Mouse (Mus musculus) monocyte, adult 5-6 weeks (primary cell): ENCODE results near the gene Btk. TPM values are rescaled to one million over a fixed set of nuclear protein-coding genes. Genes with fewer than 3 reads are reported as not detected.

Experiments used
- ATAC-seq: fragments of 153-309, 156-312 bp; replicated peaks from 2 replicates; pipeline ENCODE4 v1.8.0; 2017; ENCODE audit warnings: mild to moderate bottlenecking; ENCODE audit not compliant: low TSS enrichment, insufficient number of reproducible peaks, severe bottlenecking, poor library complexity, low FRiP score
- total RNA-seq: library from RNA; stranded (forward); fragments of 200-1000, 200-491, 200-594 nt; gene quantifications from 3 replicates; pipeline ENCODE4 v1.2.3, GENCODE M21; 2017

The Btk gene
- total RNA-seq, 1 experiment from 2014 or later: 82.3 TPM

- ATAC-seq: no peak
These were observed 75.4 kb downstream of the Btk start for GRCm38 (mm10) chrX:134507977-134508376.

- ATAC-seq: no peak
These were observed 82.7 kb downstream of the Btk start for GRCm38 (mm10) chrX:134500651-134501050.

Other genes with a start within 250 kb of the Btk start
- gene Drp2, start 179.0 kb downstream of the Btk start, total RNA-seq: 0.10 to 1.1 TPM in 2 of 3 replicates, not detected in the other
- gene Taf7l, start 107.1 kb downstream of the Btk start, total RNA-seq: not detected in 3 replicates
- 21.1 to 35.8 TPM (median 22.5 TPM) in 3 replicates for gene Timm8a1, start 41.7 kb downstream of the Btk start, total RNA-seq
- 764 to 1,331 TPM (median 951 TPM) in 3 replicates for gene Rpl36a, start 2.1 kb upstream of the Btk start, total RNA-seq
- 10.8 to 17.9 TPM (median 14.2 TPM) in 3 replicates for gene Gla, start 17.6 kb upstream of the Btk start, total RNA-seq
- 217 to 274 TPM (median 232 TPM) in 3 replicates for gene Hnrnph2, start 17.6 kb upstream of the Btk start, total RNA-seq
- gene Armcx4, start 102.9 kb upstream of the Btk start, total RNA-seq: 0.32 to 1.6 TPM (median 0.38 TPM) in 3 replicates
- 0.49 TPM in 1 of 3 replicates, not detected in the others for gene Armcx1, start 134.4 kb upstream of the Btk start, total RNA-seq
- 0.53 to 1.8 TPM (median 0.67 TPM) in 3 replicates for gene Armcx6, start 167.8 kb upstream of the Btk start, total RNA-seq
- gene Armcx3, start 173.0 kb upstream of the Btk start, total RNA-seq: 11.3 to 25.3 TPM (median 16.9 TPM) in 3 replicates
- gene Armcx2, start 225.7 kb upstream of the Btk start, total RNA-seq: 3.1 to 13.9 TPM (median 4.5 TPM) in 3 replicates